Mouse (Mus musculus) testis, adult 2 months (tissue): ENCODE measurements around the gene Smndc1. TPM values are rescaled to one million over a fixed set of nuclear protein-coding genes. Genes with fewer than 3 reads are reported as not detected.

ENCODE experiments used
- H3K27ac ChIP-seq: fragments of 200-500 bp; 2 replicates; pipeline ENCODE4 v1.5.1; 2012; ENCODE audit warnings: low read depth, low read length; ENCODE audit not compliant: control insufficient read depth, insufficient read depth
- H3K27me3 ChIP-seq: fragments of 200-500 bp; 2 replicates; pipeline ENCODE4 v1.6.1; 2012; ENCODE audit warnings: mild to moderate bottlenecking, low read length, moderate library complexity; ENCODE audit not compliant: control insufficient read depth, insufficient read depth
- H3K36me3 ChIP-seq: fragments of 200-500 bp; 2 replicates; pipeline ENCODE4 v1.6.1; 2012; ENCODE audit warnings: mild to moderate bottlenecking, low read length; ENCODE audit not compliant: control insufficient read depth, insufficient read depth
- H3K4me1 ChIP-seq: fragments of 200-500 bp; 2 replicates; pipeline ENCODE4 v1.6.1; 2012; ENCODE audit warnings: low read length; ENCODE audit not compliant: control insufficient read depth, insufficient read depth
- H3K4me3 ChIP-seq: fragments of 200-500 bp; 2 replicates; pipeline ENCODE4 v1.5.1; 2012; ENCODE audit warnings: low read depth, mild to moderate bottlenecking, low read length, moderate library complexity, mixed read lengths; ENCODE audit not compliant: control insufficient read depth
- CTCF ChIP-seq: fragments of 200-500 bp; IDR thresholded peaks from 2 replicates; pipeline ENCODE4 v1.5.1; 2012; ENCODE audit warnings: low read depth, mild to moderate bottlenecking, inconsistent platforms, low read length, moderate library complexity; ENCODE audit not compliant: control insufficient read depth, insufficient read depth, insufficient replicate concordance
- POLR2A ChIP-seq: fragments of 200-500 bp; IDR thresholded peaks from 2 replicates; pipeline ENCODE4 v1.6.1; 2012; ENCODE audit warnings: low read depth, mild to moderate bottlenecking, inconsistent platforms, low read length, moderate library complexity; ENCODE audit not compliant: control insufficient read depth
- polyA plus RNA-seq: library from polyadenylated mRNA; depleted of rRNA; stranded (reverse); fragments of >200 nt; gene quantifications from 2 replicates; pipeline ENCODE4 v1.2.3, GENCODE M21; 2012

The Smndc1 gene
- polyA plus RNA-seq, 1 experiment, result 12.2 TPM

DNA sequence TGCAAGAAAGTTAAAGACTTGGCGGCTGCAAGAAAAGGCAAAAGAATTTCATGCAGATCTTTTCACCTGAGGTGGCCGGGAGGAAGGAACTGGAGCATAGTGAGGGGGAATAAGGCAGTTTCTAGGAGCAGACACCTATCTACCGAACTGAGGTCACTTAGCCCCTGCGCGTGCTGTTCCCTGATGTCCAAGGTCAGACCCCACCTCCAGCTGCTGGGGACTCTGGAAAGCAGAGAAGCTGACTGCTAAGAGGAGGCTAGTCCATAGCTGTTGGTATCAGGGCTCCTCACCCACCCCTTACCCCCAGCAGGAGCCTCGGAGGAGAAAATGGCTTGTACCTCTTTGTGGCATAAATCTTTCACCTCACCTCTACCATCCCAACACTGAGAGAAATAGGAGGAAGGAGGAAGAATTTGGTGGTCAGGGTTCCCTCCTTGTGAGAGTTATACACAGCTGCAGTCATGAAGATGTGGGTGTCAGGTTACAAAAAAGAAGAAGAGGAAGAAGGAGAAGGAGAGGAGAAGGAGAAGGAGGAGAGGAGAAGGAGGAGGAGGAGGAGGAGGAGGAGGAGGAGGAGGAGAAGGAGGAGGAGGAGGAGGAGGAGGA lies 31.3 kb upstream of the Smndc1 start:
- no peaks in the 10 kb centered on the region for H3K27me3 ChIP-seq
- peaks cover 9% of the 10 kb centered on the region for H3K4me1 ChIP-seq
- H3K4me3 ChIP-seq, result peak overlapping the region; percentile 14; the same call in 1 of the 2 replicates
- H3K27ac ChIP-seq, result no peak overlapping the region
- H3K36me3 ChIP-seq, result no peaks in the 10 kb centered on the region
- TF ChIP-seq CTCF (no peak), POLR2A (no peak)

DNA sequence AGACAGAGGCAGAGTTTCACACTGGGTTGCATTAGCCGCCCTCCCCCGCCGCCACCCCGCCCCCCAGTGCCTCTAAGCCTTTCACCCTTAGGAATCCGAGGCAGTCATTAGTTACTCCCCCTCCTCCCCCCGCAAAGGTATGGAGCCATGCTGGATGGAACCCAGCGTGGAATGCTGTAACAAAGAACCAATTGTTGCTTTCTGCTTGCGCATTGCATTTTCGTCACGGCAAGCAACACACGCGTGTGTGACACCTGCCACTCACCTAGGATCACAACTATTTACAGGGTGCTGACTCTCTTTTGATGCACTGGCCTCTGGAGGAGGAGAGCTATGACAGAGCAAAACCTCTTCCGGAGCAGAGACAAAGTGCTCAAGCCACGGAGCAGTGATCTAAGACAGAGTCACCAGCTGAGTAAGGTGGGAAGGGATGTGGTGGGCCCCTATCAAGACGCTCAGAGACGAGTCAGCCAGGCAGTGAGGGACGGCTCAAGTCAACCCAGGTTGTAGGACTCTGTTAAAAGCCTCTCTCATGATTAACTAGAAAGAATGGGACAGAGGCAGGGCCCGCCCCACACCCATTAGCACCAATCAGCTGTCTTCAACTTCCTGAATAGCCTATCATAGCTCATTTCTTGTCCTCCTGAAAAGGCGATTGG lies 30.7 kb upstream of the Smndc1 start:
- Histone ChIP-seq H3K36me3 (no peaks in the 10 kb centered on the region), H3K27ac (no peak overlapping the region), H3K4me1 (peaks cover 9% of the 10 kb centered on the region), H3K4me3 (peak overlapping the region; percentile 41), H3K27me3 (no peaks in the 10 kb centered on the region)
- TF ChIP-seq CTCF, result no peak
- TF ChIP-seq POLR2A, result no peak

DNA sequence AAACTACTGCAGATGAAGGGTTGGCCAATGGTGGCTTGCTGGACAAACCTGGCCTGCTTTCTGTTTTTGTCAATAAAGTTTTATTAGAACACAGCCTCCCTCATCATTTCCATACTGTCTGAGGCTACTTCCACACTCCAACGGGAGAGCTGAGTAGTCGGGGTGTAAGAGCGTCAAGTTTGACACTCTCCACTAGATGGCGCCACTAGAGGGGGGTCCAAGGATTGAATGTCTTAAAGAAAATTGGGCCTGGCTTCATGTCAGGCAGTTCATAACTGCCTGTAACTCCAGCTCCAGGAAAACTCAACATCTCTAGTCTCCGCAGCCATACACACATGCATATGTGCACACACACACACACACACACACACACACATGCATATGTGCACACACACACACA lies 29.5 kb upstream of the Smndc1 start:
- no peak overlapping the region for H3K27ac ChIP-seq
- TF ChIP-seq CTCF, result peak; percentile 46; the same call in 1 of the 2 replicates
- no peak for TF ChIP-seq POLR2A
- no peak overlapping the region for H3K4me3 ChIP-seq
- peaks cover 16% of the 10 kb centered on the region for H3K4me1 ChIP-seq
- H3K36me3 ChIP-seq, result no peaks in the 10 kb centered on the region
- H3K27me3 ChIP-seq, result no peaks in the 10 kb centered on the region

DNA sequence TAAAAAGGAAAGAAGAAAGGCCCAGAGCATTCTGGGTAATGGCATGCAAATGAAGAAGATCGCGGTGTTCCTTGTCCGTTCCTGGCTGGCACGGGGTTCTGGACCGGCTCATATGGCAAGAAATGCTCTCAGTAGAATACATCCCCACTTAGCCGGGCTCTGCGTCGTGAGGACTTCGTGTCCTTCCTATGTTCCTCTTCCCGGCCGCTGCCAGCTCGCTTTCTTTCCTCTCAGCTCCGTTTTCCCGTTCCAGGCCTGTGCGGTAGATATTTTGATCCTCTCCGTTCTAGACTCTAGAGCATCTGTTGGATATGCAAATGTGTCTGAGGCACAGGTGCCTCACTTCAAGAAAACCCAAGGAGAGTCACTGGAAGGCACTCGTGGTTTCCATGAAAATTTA lies 24.8 kb upstream of the Smndc1 start:
- no peaks in the 10 kb centered on the region for H3K27me3 ChIP-seq
- peak overlapping the region; percentile 87 for H3K4me3 ChIP-seq
- H3K36me3 ChIP-seq, result no peaks in the 10 kb centered on the region
- H3K4me1 ChIP-seq, result peaks cover 8% of the 10 kb centered on the region
- no peak for TF ChIP-seq CTCF
- TF ChIP-seq POLR2A, result 0 out of 2 replicates have a peak, but pooled peaks have one; percentile 17
- H3K27ac ChIP-seq, result peak overlapping the region; percentile 73

DNA sequence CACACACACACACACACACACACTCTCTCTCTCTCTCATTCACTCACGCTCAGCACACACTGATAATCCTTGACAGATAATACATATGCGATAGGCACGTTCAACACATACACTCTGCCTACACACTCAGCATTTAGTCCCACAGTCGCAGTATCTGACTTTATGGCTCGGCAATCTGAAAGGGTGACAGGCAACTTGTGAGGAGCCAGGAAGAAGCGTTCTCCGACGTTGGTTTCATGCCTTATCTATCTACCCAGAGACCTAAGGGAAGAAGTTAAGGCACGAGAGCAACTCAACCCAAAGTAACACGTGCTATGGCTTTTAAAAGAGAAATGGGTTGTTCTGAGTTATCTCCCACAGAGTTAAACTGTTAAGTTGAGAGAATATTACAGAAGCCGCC lies 24.3 kb upstream of the Smndc1 start:
- Histone ChIP-seq H3K4me3 (no peak overlapping the region), H3K27ac (no peak overlapping the region), H3K4me1 (peaks cover 11% of the 10 kb centered on the region), H3K27me3 (no peaks in the 10 kb centered on the region), H3K36me3 (no peaks in the 10 kb centered on the region)
- TF ChIP-seq POLR2A (no peak), CTCF (no peak)

DNA sequence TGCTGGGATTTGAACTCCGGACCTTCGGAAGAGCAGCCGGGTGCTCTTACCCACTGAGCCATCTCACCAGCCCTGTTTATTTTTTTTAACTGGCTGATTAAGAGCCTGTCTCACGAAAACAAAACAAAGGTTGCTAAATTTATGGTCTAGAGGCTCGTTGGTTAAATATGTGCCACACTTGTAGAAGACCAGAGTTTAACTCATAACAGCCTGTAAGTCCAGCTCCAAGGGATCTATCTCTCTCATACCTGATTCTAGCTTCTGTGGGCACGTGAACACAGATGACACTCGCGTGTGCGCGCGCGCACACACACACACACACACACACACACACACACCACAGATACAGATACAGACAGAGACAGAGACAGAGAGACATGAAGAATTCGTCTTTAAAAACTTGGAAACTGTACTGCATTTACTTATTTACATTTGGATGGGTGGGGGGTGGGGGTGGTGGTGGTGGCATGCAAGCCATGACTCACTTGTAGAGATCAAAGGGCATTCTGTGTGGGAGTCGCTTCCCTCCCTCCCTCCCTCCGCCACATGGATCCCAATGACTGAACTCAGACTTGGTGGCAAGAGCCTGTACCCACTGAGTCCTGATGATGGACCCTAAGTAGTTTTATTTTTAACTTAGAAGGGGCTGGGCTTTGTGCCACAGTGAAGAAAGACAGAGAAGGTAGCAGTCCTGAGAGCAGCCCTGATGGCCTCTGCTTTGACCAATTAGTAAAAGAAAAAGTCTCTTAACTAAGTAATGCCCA lies 23.4 kb upstream of the Smndc1 start:
- Histone ChIP-seq H3K4me1 (peaks cover 11% of the 10 kb centered on the region), H3K4me3 (no peak overlapping the region), H3K27me3 (no peaks in the 10 kb centered on the region), H3K36me3 (no peaks in the 10 kb centered on the region), H3K27ac (no peak overlapping the region)
- no peak for TF ChIP-seq CTCF
- no peak for TF ChIP-seq POLR2A
